8 mouse cellular contexts compared by ENCODE assay signal in genomic region chr10:121641272-121642053, GRCm38 (mm10). TPM values are rescaled to one million over a fixed set of nuclear protein-coding genes. Genes with fewer than 3 reads are reported as not detected.
DNase-seq lines count a peak whose midpoint lies in the region; ATAC-seq lines count a peak whose summit lies in the region.

D930020B18Rik (plus strand) TSS chr10:121641588.

- peak; percentile 48; the same call in 1 of the 2 replicates for ATAC-seq in midbrain, embryonic 16.5 days

- no peak within 1 kb of the TSS for H3K27ac ChIP-seq in midbrain, embryonic 16.5 days (ENCODE audit: low read length)

- H3K4me2 ChIP-seq in midbrain, embryonic 16.5 days (ENCODE audit: low read length), result peak within 1 kb of the TSS; percentile 97

- H3K36me3 ChIP-seq in midbrain, embryonic 16.5 days (ENCODE audit: control insufficient read depth, insufficient read depth, low read length), result no peaks in the 10 kb centered on the region

- H3K4me3 ChIP-seq in midbrain, embryonic 16.5 days (ENCODE audit: low read depth, low read length), result peak within 1 kb of the TSS; percentile 53

- peaks cover 22% of the 10 kb centered on the region for H3K27me3 ChIP-seq in midbrain, embryonic 16.5 days (ENCODE audit: control insufficient read depth, insufficient read depth, low read depth, low read length)

- peak; percentile 18 for DNase-seq in adrenal gland, adult 2 months
- DNase-seq in adrenal gland, adult 8-10 months, result no peak
- DNase-seq in CD4-positive, CD25-positive, alpha-beta regulatory T cell, adult 2 months (ENCODE audit: low read depth, low spot score), result peak; percentile 46
- DNase-seq in cerebellum, postnatal 36 days, result peak; percentile 16 to 20
- peak; percentile 12 for DNase-seq in heart, postnatal 4 days
- DNase-seq in liver, result peak; percentile 23
- no peak for DNase-seq in layer of hippocampus, adult 8-10 months (ENCODE audit: low spot score in 2 of 2)

- peaks cover 20% of the 10 kb centered on the region for H3K4me1 ChIP-seq in midbrain, embryonic 16.5 days (ENCODE audit: control insufficient read depth, insufficient read depth, low read length)

- no peaks in the 10 kb centered on the region for H3K9me3 ChIP-seq in midbrain, embryonic 16.5 days (replicated peaks; ENCODE audit: control insufficient read depth, low read length, poor library complexity, severe bottlenecking)

- WGBS in midbrain, embryonic 16.5 days, result under 1% methylated on average over 69 of the region's 69 CpGs

- H3K9ac ChIP-seq in midbrain, embryonic 16.5 days (ENCODE audit: low read depth, low read length), result peak within 1 kb of the TSS; percentile 61

RNA-seq across cellular contexts. Expression of gene D930020B18Rik, which starts in this region (rescaled TPM):
- not detected for total RNA-seq in adrenal gland, adult 2 months (2021)
- not detected in 2 replicates for polyA plus RNA-seq in adrenal gland, adult 2 months (2012; rRNA removed)
- not detected for total RNA-seq in adrenal gland, adult 8-10 months (2022)
- not detected for total RNA-seq in heart, postnatal 4 days (2021)
- polyA plus RNA-seq in midbrain, embryonic 16.5 days (2015; fragmentation: Nextera tagmentation; extraction: Ambion mirVana), result 0.24 and 0.44 TPM in 2 replicates
- total RNA-seq in layer of hippocampus, adult 8-10 months (2022), result 1 to 10 TPM in 1 of 4 experiments, under 1 TPM in 3; 0.20 to 1.6 (median 0.34) TPM

Comparison
In these comparisons a context has a peak if more than half of its experiments do, and no peak if none do; other contexts are left out.
1. Peak in DNase-seq in adrenal gland, adult 2 months; RNA of the gene not detected or under 1 TPM.
2. Peak in DNase-seq in heart, postnatal 4 days; RNA of the gene not detected or under 1 TPM.
3. Peak in ATAC-seq, H3K4me3 ChIP-seq, H3K9ac ChIP-seq and H3K4me2 ChIP-seq in midbrain, embryonic 16.5 days; RNA of the gene not detected or under 1 TPM.
4. DNase-seq: peak in CD4-positive, CD25-positive, alpha-beta regulatory T cell, adult 2 months (single experiment), cerebellum, postnatal 36 days (2 of 2) and liver (single experiment); none in adrenal gland, adult 8-10 months (single experiment) and layer of hippocampus, adult 8-10 months (0 of 2).